Mouse (Mus musculus) testis, adult 2 months (tissue): Measurements from ENCODE around the gene Jak1.

Experiments
- CTCF ChIP-seq: fragments of 200-500 bp; IDR thresholded peaks from 2 replicates; pipeline ENCODE4 v1.5.1; 2012; ENCODE audit warnings: low read depth, mild to moderate bottlenecking, inconsistent platforms, low read length, moderate library complexity; ENCODE audit not compliant: control insufficient read depth, insufficient read depth, insufficient replicate concordance
- POLR2A ChIP-seq: fragments of 200-500 bp; IDR thresholded peaks from 2 replicates; pipeline ENCODE4 v1.6.1; 2012; ENCODE audit warnings: low read depth, mild to moderate bottlenecking, inconsistent platforms, low read length, moderate library complexity; ENCODE audit not compliant: control insufficient read depth

- TF ChIP-seq CTCF (no peak), POLR2A (no peak)
These were observed 47.0 kb upstream of the Jak1 start for GRCm38 (mm10) chr4:101312055-101312454.
